Mouse (Mus musculus): ENCODE measurements around the gene Tmem252.

DNA sequence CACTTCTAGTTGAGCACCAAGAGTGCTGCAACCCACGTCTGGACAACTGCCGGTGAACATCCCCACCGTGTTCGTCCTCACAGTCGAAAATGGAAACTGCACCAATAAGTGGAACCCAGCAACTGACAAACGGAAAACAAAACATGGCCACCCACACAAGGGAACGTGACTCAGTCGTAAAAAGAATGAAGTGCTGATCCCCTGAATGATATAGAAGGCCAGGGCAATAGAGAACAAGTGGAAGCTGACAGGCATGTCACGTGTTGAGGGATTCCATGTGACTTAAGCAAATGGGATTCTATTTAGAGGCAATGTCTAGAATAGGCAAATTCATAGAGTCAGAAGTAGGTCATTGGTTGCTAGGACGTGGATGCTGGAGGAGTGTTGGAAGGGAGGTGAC is 50.6 kb downstream of the Tmem252 start:
- no peak for TF ChIP-seq CTCF (conservative IDR thresholded peaks at IDR 0.05; ENCODE audit: low read length)
- TF ChIP-seq POU5F1 (IDR thresholded peaks at IDR 0.05; ENCODE audit: borderline replicate concordance, low read length), result no peak
- no peak for TF ChIP-seq NANOG (IDR thresholded peaks at IDR 0.05; ENCODE audit: borderline replicate concordance, low read length)
